Mouse (Mus musculus): ENCODE results near the gene Kcnip1. TPM values are rescaled to one million over a fixed set of nuclear protein-coding genes. Genes with fewer than 3 reads are reported as not detected.

Gene Kcnip1
- total RNA-seq, 2 experiments from 2014 or later: 20.4 to 21.2 TPM

DNA sequence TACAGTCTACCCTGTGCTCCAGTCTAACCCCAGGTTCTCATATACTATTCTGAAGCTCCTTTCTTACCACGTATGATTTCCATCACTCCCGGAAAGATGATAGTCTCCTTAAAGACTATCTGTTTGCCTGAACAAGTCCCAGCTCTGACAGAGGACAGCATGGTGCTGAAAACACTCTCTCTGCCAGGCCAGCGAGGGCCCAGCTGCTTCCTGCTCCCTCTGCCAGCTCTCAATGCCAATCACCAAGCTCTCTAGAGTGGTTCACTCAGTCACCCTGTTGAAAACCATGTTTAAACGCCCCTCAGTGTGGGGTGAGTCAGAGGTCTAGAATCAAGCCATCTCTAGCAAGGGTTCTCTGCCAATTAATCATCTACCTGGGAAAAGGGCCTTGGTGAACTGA, 65.1 kb downstream of the Kcnip1 start:
- no peak for DNase-seq (ENCODE audit: low spot score in 2 of 2)

DNA sequence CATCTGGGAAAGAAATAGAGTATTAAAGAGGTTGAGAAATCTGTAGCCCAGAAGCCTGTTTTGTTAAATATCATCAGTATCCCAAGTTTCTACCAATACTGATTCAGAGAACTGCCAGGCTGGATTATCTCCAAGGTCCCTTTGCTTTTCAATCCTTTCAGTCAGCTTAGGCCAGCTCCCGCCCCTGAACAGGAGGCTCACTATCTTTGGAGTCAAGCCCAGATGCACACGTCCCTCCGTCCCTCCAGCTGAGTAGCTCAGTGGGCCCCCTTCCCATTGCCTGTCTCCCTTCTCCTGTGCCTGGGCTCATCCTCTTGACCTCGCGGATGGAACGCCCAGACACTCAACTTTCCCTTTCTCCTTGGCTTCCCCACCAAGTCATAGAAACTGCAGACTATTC, 65.6 kb downstream of the Kcnip1 start:
- H3K4me3 ChIP-seq: no peak overlapping the region
- no peak for DNase-seq (ENCODE audit: low spot score in 2 of 2)
- no peak overlapping the region for H3K27ac ChIP-seq
- TF ChIP-seq CTCF (conservative IDR thresholded peaks at IDR 0.05): no peak

More for the DNA sequence above, 65.1 kb downstream of the Kcnip1 start:
- TF ChIP-seq CTCF (conservative IDR thresholded peaks at IDR 0.05): no peak
- H3K27ac ChIP-seq: no peak overlapping the region
- H3K4me3 ChIP-seq: no peak overlapping the region

- no peak for DNase-seq (ENCODE audit: low spot score in 2 of 2)
- no peak for TF ChIP-seq CTCF (conservative IDR thresholded peaks at IDR 0.05)
- H3K4me3 ChIP-seq: no peak overlapping the region
- H3K27ac ChIP-seq: no peak overlapping the region
Observed at GRCm38 (mm10) chr11:33926551-33926950, 66.4 kb downstream of the Kcnip1 start.

DNA sequence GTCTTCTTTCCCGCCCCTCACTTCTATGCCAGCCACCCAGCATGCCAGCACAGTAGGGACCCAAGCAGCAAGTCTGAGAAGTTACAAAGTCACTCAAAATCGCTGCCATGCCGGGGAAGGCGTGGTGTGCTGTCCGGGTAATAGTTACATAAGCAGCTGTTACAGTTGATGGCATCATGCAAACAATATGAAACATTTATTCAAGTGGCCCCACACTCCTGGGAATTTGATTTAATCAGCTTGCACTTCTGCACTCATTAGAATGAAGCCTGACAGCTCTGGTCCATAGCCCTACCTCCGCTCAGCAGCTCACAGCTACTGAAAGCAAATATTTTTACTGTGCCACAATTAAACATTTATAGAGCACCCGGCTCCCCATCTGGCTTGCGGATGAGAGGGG, 67.2 kb downstream of the Kcnip1 start:
- no peak for TF ChIP-seq CTCF (conservative IDR thresholded peaks at IDR 0.05)
- no peak overlapping the region for H3K27ac ChIP-seq
- DNase-seq (ENCODE audit: low spot score in 2 of 2): no peak
- no peak overlapping the region for H3K4me3 ChIP-seq

DNA sequence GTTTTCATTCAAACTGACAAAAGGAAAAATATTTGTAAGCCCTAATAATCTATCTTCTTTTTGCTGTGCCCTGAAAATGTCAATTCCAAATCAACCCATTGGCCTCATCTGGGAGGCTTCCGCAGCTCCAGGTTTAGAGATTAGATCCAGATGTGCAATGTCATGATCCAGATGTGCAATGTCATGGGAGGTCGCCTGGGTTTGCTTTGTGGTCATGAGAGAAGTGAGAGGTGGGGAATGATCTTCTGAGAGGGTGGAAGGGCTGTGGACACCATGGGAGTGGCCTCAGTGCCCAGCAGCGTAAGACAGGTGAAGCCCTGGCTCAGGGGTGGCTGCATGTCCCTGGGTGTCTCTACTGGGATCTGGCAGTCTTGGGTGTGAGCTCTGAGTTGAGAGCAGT, 69.9 kb downstream of the Kcnip1 start:
- no peak for DNase-seq (ENCODE audit: low spot score in 2 of 2)
- TF ChIP-seq CTCF (conservative IDR thresholded peaks at IDR 0.05): no peak
- Histone ChIP-seq H3K27ac (no peak overlapping the region), H3K4me3 (no peak overlapping the region)

DNA sequence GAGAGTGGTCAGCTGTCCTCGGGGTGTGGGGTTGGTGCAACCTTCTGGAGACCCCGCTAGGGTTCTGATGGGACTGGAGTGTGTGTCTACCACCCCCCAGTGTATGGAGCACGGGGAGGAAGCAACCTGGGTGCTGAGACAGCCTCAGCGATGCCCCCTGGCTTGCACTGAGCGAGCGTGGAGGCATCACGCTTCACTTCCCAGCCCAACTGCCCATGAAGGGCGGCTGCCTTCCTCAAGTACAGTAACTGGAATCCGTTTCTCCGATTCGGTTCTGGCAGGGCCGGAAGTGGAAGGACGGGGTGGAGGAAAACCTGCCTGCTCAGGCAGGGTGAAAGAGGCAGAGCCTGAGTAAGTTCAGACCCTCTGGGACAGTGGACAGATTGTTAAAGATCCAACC, 71.5 kb downstream of the Kcnip1 start:
- H3K27ac ChIP-seq: no peak overlapping the region
- no peak for TF ChIP-seq CTCF (conservative IDR thresholded peaks at IDR 0.05)
- DNase-seq (ENCODE audit: low spot score in 2 of 2): no peak
- H3K4me3 ChIP-seq: no peak overlapping the region

DNA sequence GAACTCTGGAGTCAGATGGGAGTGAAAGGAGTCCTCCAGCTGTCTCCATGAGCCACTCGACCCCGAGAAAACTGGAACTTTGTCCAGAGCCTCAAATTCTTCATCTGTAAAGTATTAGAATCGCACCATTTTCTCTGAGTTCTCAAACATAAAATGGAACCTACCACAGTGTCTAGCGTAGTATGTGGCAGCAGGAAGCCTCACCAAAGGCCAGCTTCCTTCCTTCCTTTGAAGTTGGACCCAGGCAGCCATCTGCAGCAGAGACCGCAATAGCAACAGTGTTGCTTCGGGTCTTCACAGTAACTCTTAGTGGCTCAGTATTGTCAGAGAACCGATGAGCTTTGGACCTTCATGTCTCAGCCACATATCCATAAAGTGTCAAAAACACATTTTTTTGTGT, 73.1 kb downstream of the Kcnip1 start:
- no peak for TF ChIP-seq CTCF (conservative IDR thresholded peaks at IDR 0.05)
- Histone ChIP-seq H3K27ac (no peak overlapping the region), H3K4me3 (no peak overlapping the region)
- no peak for DNase-seq (ENCODE audit: low spot score in 2 of 2)

GRCm38 (mm10) chr11:33918424-33918823, 74.5 kb downstream of the Kcnip1 start:
- no peak for TF ChIP-seq CTCF (conservative IDR thresholded peaks at IDR 0.05)
- Histone ChIP-seq H3K4me3 (no peak overlapping the region), H3K27ac (no peak overlapping the region)
- no peak for DNase-seq (ENCODE audit: low spot score in 2 of 2)

DNA sequence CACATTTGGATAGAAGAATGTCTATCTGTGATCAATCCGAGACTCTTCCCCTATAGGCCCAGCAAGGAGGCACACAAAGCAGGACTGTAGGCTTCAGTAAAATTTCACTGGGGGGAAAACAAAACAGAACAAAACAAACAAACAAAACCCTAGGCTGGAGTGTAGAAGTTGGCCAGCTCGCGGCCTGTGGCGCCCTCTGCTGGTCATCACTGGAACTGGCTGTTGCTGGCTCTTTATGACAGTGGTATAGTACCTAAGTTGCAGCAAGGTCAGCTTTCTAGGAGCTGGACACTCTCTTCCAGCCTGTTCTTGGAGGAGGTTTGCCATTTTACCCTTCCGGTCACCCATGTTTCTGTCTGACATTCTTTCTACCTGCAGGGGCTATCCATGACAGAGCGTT, 75.4 kb downstream of the Kcnip1 start:
- Histone ChIP-seq H3K4me3 (no peak overlapping the region), H3K27ac (no peak overlapping the region)
- peak; percentile 46 to 83 for DNase-seq (ENCODE audit: low spot score in 2 of 2)
- TF ChIP-seq CTCF (conservative IDR thresholded peaks at IDR 0.05): peak; percentile 100

DNA sequence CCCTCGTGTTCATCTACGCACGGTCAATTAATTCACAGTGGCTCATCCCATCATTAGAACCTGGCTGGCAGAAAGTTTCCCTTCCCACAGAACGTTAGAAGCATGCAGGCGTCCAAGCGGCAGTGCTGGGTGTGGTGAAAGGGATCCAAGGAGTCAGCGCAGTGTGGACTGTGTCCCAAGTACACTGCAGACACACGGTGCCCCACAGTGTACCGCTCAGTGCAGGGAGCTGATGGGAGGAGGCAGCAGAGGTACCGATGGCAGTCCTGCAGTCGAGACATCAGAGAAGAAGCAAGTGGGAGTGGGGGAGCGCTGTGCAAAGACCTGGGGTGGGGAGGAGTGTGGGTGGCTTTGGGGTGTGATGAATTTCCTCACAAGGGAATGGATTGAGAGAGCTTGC, 78.7 kb downstream of the Kcnip1 start:
- no peak for DNase-seq (ENCODE audit: low spot score in 2 of 2)
- H3K4me3 ChIP-seq: no peak overlapping the region
- H3K27ac ChIP-seq: no peak overlapping the region
- no peak for TF ChIP-seq CTCF (conservative IDR thresholded peaks at IDR 0.05)

DNA sequence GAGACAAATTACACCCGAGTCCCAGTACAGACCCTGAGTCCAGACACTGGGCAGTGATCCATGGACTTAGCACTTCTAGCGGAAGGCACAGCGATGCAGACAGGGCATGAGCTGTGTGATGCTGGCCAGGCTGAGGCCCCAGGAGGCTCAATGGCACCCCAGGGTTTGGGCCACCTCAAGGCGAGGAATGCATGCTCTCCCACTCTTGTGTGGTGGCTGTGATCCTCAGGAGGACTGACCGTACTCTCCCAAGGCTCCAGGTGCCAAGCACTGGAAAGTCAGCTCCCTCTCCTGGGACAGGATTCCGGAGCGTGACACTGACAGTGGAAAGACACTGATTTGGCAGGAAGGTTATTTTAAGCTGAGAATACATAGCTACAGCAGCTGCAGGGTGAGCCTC, 79.9 kb downstream of the Kcnip1 start:
- DNase-seq (ENCODE audit: low spot score in 2 of 2): no peak
- no peak overlapping the region for H3K27ac ChIP-seq
- no peak for TF ChIP-seq CTCF (conservative IDR thresholded peaks at IDR 0.05)

DNA sequence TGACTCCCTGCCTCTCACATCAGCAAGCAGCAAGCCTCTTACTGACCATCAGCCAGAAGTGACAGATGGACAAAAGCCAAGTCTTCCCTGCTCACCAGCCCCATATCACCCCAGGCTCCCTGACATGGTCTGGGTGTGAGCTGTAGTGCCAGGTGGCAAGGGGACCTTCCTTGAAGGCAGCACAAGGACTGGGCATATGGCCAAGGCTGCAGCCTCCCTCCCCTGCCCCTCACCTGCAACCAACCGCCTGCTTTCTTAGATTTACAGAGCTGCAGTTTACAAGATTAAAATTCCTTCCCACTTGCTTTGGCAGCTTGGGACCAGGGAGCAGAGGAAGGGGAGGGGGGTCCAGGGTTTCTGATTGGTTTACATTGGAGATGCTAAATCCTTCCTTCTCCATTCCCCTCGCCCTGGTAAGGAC, 80.8 kb downstream of the Kcnip1 start:
- no peak overlapping the region for H3K27ac ChIP-seq
- H3K4me3 ChIP-seq: no peak overlapping the region
- no peak for DNase-seq (ENCODE audit: low spot score in 2 of 2)
- no peak for TF ChIP-seq CTCF (conservative IDR thresholded peaks at IDR 0.05)

More for the DNA sequence above, 79.9 kb downstream of the Kcnip1 start:
- H3K4me3 ChIP-seq: no peak overlapping the region

DNA sequence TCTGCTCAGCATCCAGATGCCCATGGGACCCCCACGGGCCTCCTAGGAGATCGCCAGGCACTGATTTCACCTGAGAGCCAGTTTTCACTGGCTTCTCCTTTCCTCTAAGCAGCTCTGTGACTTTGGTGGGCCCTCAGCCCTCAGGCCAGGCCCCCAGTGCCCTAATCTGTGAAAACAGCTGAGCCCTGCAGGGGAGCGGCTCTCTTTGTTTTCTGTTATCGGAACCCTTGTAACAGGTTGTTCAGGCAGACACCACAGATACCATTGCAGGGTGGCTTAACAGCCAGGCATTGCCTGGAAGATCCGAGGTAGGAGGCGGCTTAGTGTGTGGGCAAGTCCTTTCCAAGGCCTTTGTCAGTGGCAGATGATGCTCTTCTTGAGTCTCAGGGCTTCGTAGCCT, 82.0 kb downstream of the Kcnip1 start:
- no peak overlapping the region for H3K27ac ChIP-seq
- no peak overlapping the region for H3K4me3 ChIP-seq
- no peak for TF ChIP-seq CTCF (conservative IDR thresholded peaks at IDR 0.05)
- DNase-seq (ENCODE audit: low spot score in 2 of 2): no peak

DNA sequence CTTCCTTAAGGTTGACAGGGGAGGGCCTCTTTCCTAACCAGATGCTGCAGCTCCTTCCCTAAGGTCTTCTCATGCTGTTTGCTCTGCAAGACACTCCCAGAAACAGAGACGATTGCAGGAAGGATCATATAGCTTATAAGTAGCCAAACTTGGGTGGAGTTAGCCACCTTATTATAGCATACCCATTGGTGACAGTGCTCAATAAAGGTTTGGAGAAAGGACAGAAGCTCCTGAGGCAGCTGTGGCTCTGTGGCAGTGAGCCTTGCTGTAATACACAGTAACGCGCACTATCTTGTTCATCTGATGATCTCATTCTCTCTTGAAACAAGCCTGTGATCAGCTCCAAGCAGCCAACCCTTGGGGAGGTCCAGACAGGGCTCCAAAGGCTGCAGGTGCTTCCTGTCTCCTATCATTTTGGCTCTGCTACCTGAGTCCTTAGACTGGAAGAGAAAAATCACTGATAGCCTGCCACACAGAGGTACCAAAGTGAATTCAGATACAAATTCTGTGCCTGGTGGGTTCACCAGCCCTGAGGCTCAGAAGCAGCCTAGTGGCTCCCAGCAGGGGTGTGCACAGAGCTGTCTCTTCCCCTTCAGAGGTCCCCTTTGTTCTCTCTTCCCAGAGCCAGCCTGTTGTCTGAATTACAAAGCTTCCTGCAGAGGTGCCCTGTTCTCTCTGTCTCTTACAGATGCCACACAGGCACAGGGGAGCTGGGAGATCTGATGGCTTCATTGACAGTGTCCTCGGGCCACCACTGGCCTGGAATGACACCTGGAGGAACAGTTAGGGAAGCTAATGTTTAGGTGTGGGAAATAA, 84.4 kb downstream of the Kcnip1 start:
- H3K4me3 ChIP-seq: no peak overlapping the region
- DNase-seq (ENCODE audit: low spot score in 2 of 2): no peak
- no peak for TF ChIP-seq CTCF (conservative IDR thresholded peaks at IDR 0.05)

More for the DNA sequence above, 84.4 kb downstream of the Kcnip1 start:
- H3K27ac ChIP-seq: no peak overlapping the region

Measured in layer of hippocampus, adult 2 months (tissue).